Mouse (Mus musculus) limb, embryonic 14.5 days (tissue): ENCODE data around the gene Mcoln2. TPM values are rescaled to one million over a fixed set of nuclear protein-coding genes. Genes with fewer than 3 reads are reported as not detected.

Source experiments
- ATAC-seq: fragments of 200-750 bp; cut with Nextera tagmentation; 2 replicates; pipeline ENCODE4 v1.8.0; 2017; ENCODE audit warnings: low read depth, moderate number of reproducible peaks, moderate TSS enrichment; ENCODE audit not compliant: low FRiP score
- DNase-seq: peaks from one replicate; pipeline ENCODE4 v3.0.0-alpha.2; 2015; ENCODE audit warnings: low spot score
- H3K27ac ChIP-seq: fragments of 300-500 bp; sonication (generic); replicated peaks from 2 replicates; pipeline ENCODE4 v1.5.1; 2014; ENCODE audit warnings: low read depth, mild to moderate bottlenecking, low read length, moderate library complexity, mixed read lengths
- H3K27me3 ChIP-seq: fragments of 300-500 bp; sonication (generic); 2 replicates; pipeline ENCODE4 v1.6.1; 2014; ENCODE audit warnings: low read length, mixed read lengths; ENCODE audit not compliant: control insufficient read depth, insufficient read depth
- H3K36me3 ChIP-seq: fragments of 300-500 bp; sonication (generic); 2 replicates; pipeline ENCODE4 v1.6.1; 2014; ENCODE audit warnings: mild to moderate bottlenecking, low read length, moderate library complexity, mixed read lengths; ENCODE audit not compliant: control insufficient read depth, insufficient read depth
- H3K4me1 ChIP-seq: fragments of 300-500 bp; sonication (generic); 2 replicates; pipeline ENCODE4 v1.6.1; 2014; ENCODE audit warnings: antibody characterized with exemption, low read length, mixed read lengths; ENCODE audit not compliant: control insufficient read depth, insufficient read depth
- H3K4me2 ChIP-seq: fragments of 300-500 bp; sonication (generic); replicated peaks from 2 replicates; pipeline ENCODE4 v1.6.1; 2014; ENCODE audit warnings: low read depth, mild to moderate bottlenecking, low read length, moderate library complexity; ENCODE audit not compliant: severe bottlenecking
- H3K4me3 ChIP-seq: fragments of 300-500 bp; sonication (generic); replicated peaks from 2 replicates; pipeline ENCODE4 v1.5.1; 2014; ENCODE audit warnings: low read length
- H3K9ac ChIP-seq: fragments of 300-500 bp; sonication (generic); 2 replicates; pipeline ENCODE4 v1.6.1; 2014; ENCODE audit warnings: mild to moderate bottlenecking, low read depth, low read length, moderate library complexity; ENCODE audit not compliant: severe bottlenecking
- H3K9me3 ChIP-seq: fragments of 300-500 bp; sonication (generic); 2 replicates; pipeline ENCODE4 v1.6.1; 2016; ENCODE audit warnings: low read length; ENCODE audit not compliant: control insufficient read depth
- POLR2A ChIP-seq: fragments of 200-500 bp; IDR thresholded peaks from 2 replicates; pipeline ENCODE4 v1.8.0; 2012; ENCODE audit warnings: inconsistent platforms, mild to moderate bottlenecking, moderate library complexity, borderline replicate concordance; ENCODE audit not compliant: insufficient read depth, insufficient read length; ENCODE audit errors: extremely low read depth
- WGBS: fragments of 180-500 bp; shearing (Covaris S2); extraction: QIAGEN DNeasy Blood & Tissue Kit; methylation state at CpG from one replicate; pipeline ENCODE4 v1.1.7; 2014; 5-methylcytosine and 5-hydroxymethylcytosine counted together
- polyA plus RNA-seq, 2 experiments: library from polyadenylated mRNA; depleted of rRNA in 1 of 2; stranded (reverse) in 1 of 2; unstranded in 1 of 2; fragments of >200 nt; fragmentation: Nextera tagmentation in 1 of 2; extraction: Ambion mirVana in 1 of 2; gene quantifications; 2 replicates each; pipeline versions ENCODE4 v1.2.1 to v1.2.3; 2012 to 2014

The Mcoln2 gene
- polyA plus RNA-seq, 2 experiments = 2.0 to 3.6 TPM

- no peak for TF ChIP-seq POLR2A
- no peak for DNase-seq
- Histone ChIP-seq H3K9ac (no peak overlapping the region), H3K4me3 (no peak overlapping the region), H3K27ac (no peak overlapping the region), H3K4me1 (peaks cover 3% of the 10 kb centered on the region; the same call in 1 of the 2 replicates), H3K9me3 (no peaks in the 10 kb centered on the region), H3K4me2 (no peak overlapping the region), H3K36me3 (no peaks in the 10 kb centered on the region), H3K27me3 (no peaks in the 10 kb centered on the region)
- 63% methylated on average over 6 of the region's 6 CpGs for WGBS
- ATAC-seq = no peak
Measured at GRCm38 (mm10) chr3:146127205-146127604, 22.4 kb upstream of the Mcoln2 start.

- Histone ChIP-seq H3K36me3 (no peaks in the 10 kb centered on the region), H3K27me3 (no peaks in the 10 kb centered on the region), H3K9ac (no peak overlapping the region), H3K27ac (no peak overlapping the region), H3K4me3 (no peak overlapping the region), H3K9me3 (no peaks in the 10 kb centered on the region), H3K4me2 (no peak overlapping the region), H3K4me1 (no peaks in the 10 kb centered on the region)
- 49% methylated on average over 9 of the region's 9 CpGs for WGBS
- ATAC-seq (no peak), DNase-seq (no peak)
- TF ChIP-seq POLR2A = no peak
Measured at GRCm38 (mm10) chr3:146134834-146135233, 14.8 kb upstream of the Mcoln2 start.

GRCm38 (mm10) chr3:146135417-146135816, 14.2 kb upstream of the Mcoln2 start:
- H3K4me2 ChIP-seq = no peak overlapping the region
- H3K27ac ChIP-seq = no peak overlapping the region
- no peak overlapping the region for H3K4me3 ChIP-seq
- DNase-seq (no peak), ATAC-seq (no peak)
- 93% methylated on average over 2 of the region's 2 CpGs for WGBS
- no peak for TF ChIP-seq POLR2A
- no peaks in the 10 kb centered on the region for H3K9me3 ChIP-seq
- no peaks in the 10 kb centered on the region for H3K27me3 ChIP-seq
- no peaks in the 10 kb centered on the region for H3K4me1 ChIP-seq
- H3K9ac ChIP-seq = no peak overlapping the region
- H3K36me3 ChIP-seq = no peaks in the 10 kb centered on the region

- no peak overlapping the region for H3K9ac ChIP-seq
- H3K36me3 ChIP-seq = no peaks in the 10 kb centered on the region
- DNase-seq = no peak
- no peaks in the 10 kb centered on the region for H3K27me3 ChIP-seq
- no peaks in the 10 kb centered on the region for H3K4me1 ChIP-seq
- TF ChIP-seq POLR2A = no peak
- no peak for ATAC-seq
- no peak overlapping the region for H3K4me3 ChIP-seq
- H3K27ac ChIP-seq = no peak overlapping the region
- WGBS = 39% methylated on average over 10 of the region's 10 CpGs
- no peak overlapping the region for H3K4me2 ChIP-seq
- H3K9me3 ChIP-seq = no peaks in the 10 kb centered on the region
Measured at GRCm38 (mm10) chr3:146136422-146136821, 13.2 kb upstream of the Mcoln2 start.

- Histone ChIP-seq H3K4me3 (no peak overlapping the region), H3K27ac (no peak overlapping the region), H3K4me2 (no peak overlapping the region), H3K27me3 (no peaks in the 10 kb centered on the region), H3K9ac (no peak overlapping the region), H3K9me3 (0 out of 2 replicates have a peak, but pooled peaks cover 2% of the 10 kb centered on the region), H3K36me3 (no peaks in the 10 kb centered on the region), H3K4me1 (no peaks in the 10 kb centered on the region)
- no peak for TF ChIP-seq POLR2A
- WGBS = 91% methylated on average over 7 of the region's 7 CpGs
- DNase-seq = no peak
- no peak for ATAC-seq
Measured at GRCm38 (mm10) chr3:146140276-146140675, 9.4 kb upstream of the Mcoln2 start.

GRCm38 (mm10) chr3:146142523-146142922, 7.1 kb upstream of the Mcoln2 start:
- DNase-seq (no peak), ATAC-seq (no peak)
- WGBS = 87% methylated on average over 7 of the region's 7 CpGs
- no peak for TF ChIP-seq POLR2A
- H3K27ac ChIP-seq = no peak overlapping the region
- 0 out of 2 replicates have a peak, but pooled peaks cover 4% of the 10 kb centered on the region for H3K9me3 ChIP-seq
- H3K4me3 ChIP-seq = no peak overlapping the region
- H3K36me3 ChIP-seq = no peaks in the 10 kb centered on the region
- H3K4me2 ChIP-seq = no peak overlapping the region
- no peak overlapping the region for H3K9ac ChIP-seq
- no peaks in the 10 kb centered on the region for H3K4me1 ChIP-seq
- H3K27me3 ChIP-seq = no peaks in the 10 kb centered on the region
